Mouse (Mus musculus): Measurements from ENCODE around the gene Gorasp2. TPM values are rescaled to one million over a fixed set of nuclear protein-coding genes. Genes with fewer than 3 reads are reported as not detected.

Gorasp2 gene
- polyA plus RNA-seq, 1 experiment from 2014 or later = 169 TPM

DNA sequence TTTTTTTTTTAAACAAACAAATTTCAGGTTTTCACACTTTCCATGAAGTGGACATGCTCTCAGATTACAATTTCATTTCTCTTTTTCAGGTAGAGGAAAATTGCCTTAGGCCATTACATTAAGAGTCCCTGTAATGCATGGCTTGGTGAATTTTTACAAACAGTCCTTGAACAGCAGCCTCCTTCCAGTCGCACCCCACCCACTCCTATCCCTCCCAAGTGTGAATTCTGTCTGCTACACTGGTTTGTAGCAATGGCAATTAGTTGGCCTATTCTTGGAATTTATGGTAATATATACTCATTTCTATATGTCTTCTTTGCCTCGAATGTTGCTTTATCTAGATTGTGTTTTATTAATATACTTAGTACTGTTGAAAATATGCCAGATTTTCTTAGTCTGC is 11.1 kb downstream of the Gorasp2 start:
- no peaks in the 10 kb centered on the region; the same call in 1 of the 2 replicates for H3K36me3 ChIP-seq (ENCODE audit: control insufficient read depth, insufficient read depth, low read length)
- no peak overlapping the region for H3K4me3 ChIP-seq (ENCODE audit: low read length)
- H3K27ac ChIP-seq (ENCODE audit: low read length) = no peak overlapping the region
- H3K9ac ChIP-seq (ENCODE audit: low read length) = no peak overlapping the region
- H3K4me1 ChIP-seq (replicated peaks; ENCODE audit: control insufficient read depth, insufficient read depth, low read length) = no peaks in the 10 kb centered on the region
- H3K9me3 ChIP-seq (ENCODE audit: control insufficient read depth, low read length) = no peaks in the 10 kb centered on the region
- ATAC-seq (ENCODE audit: low read depth) = no peak
- WGBS = 75% methylated on average over 2 of the region's 2 CpGs
- H3K4me2 ChIP-seq (ENCODE audit: low read depth, low read length) = no peak overlapping the region
- H3K27me3 ChIP-seq (ENCODE audit: control insufficient read depth, insufficient read depth, low read depth, low read length) = no peaks in the 10 kb centered on the region

DNA sequence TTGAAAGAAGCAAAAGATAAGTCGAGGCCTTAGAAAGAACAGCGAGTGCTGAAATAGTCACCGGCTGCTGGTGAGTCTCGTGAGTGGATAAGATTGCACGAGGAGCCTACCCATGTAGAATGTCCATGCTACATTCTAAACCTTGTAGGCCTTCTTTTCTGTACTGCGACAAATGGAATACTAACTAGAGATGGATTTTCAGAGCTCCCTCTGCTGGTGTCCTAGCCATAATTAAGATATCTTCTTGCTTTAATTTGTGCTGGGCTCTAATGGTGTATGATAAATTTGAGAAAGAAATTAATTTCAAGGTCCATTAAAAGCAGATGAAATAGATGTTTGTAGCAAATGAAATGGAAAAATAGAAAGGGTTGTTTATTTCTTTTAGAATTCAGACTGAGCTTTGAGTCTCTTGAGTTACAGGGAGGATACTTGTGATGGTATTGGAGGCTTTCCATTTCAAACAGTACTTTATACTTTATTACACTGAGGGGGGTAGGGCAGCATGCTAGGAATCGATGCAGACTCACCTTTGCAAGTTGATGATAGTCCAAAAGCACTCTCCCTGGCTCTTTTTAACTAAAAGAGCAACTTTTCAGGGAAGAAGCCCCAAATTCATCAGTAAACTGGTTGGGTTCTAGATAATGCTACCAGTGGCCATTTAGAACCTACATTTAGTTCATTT is 12.2 kb downstream of the Gorasp2 start:
- Histone ChIP-seq H3K4me1 (replicated peaks; ENCODE audit: control insufficient read depth, insufficient read depth, low read length) (no peaks in the 10 kb centered on the region), H3K4me3 (ENCODE audit: low read length) (no peak overlapping the region), H3K9ac (ENCODE audit: low read length) (no peak overlapping the region), H3K27me3 (ENCODE audit: control insufficient read depth, insufficient read depth, low read depth, low read length) (no peaks in the 10 kb centered on the region), H3K27ac (ENCODE audit: low read length) (no peak overlapping the region), H3K4me2 (ENCODE audit: low read depth, low read length) (no peak overlapping the region), H3K9me3 (ENCODE audit: control insufficient read depth, low read length) (no peaks in the 10 kb centered on the region), H3K36me3 (ENCODE audit: control insufficient read depth, insufficient read depth, low read length) (peaks cover 6% of the 10 kb centered on the region)
- 76% methylated on average over 7 of the region's 7 CpGs for WGBS
- no peak for ATAC-seq (ENCODE audit: low read depth)

DNA sequence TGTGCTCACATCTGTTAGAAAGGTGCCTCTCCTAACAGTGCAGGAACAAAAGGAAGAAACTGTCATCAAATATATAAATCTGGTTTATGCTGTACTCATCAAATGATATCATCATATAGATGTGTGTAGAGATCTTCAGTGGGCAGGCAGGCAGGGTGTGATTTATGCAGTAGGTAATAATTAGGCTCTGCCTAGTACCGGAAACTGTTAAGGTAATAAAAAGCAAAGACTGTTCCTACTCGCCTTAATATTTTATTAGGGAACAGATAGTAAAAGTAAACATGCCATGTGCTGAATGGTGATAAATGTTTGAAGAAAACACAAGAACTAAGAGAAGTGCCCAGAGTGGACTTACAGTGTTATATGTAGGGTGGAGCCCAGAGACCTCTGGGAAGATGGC is 20.9 kb downstream of the Gorasp2 start:
- ATAC-seq (ENCODE audit: low read depth) = no peak
- Histone ChIP-seq H3K4me2 (ENCODE audit: low read depth, low read length) (no peak overlapping the region), H3K27me3 (ENCODE audit: control insufficient read depth, insufficient read depth, low read depth, low read length) (no peaks in the 10 kb centered on the region), H3K36me3 (ENCODE audit: control insufficient read depth, insufficient read depth, low read length) (peaks cover 64% of the 10 kb centered on the region), H3K4me3 (ENCODE audit: low read length) (no peak overlapping the region), H3K4me1 (replicated peaks; ENCODE audit: control insufficient read depth, insufficient read depth, low read length) (no peaks in the 10 kb centered on the region), H3K9ac (ENCODE audit: low read length) (no peak overlapping the region), H3K27ac (ENCODE audit: low read length) (no peak overlapping the region), H3K9me3 (ENCODE audit: control insufficient read depth, low read length) (no peaks in the 10 kb centered on the region)
- WGBS = 73% methylated on average over 2 of the region's 2 CpGs

DNA sequence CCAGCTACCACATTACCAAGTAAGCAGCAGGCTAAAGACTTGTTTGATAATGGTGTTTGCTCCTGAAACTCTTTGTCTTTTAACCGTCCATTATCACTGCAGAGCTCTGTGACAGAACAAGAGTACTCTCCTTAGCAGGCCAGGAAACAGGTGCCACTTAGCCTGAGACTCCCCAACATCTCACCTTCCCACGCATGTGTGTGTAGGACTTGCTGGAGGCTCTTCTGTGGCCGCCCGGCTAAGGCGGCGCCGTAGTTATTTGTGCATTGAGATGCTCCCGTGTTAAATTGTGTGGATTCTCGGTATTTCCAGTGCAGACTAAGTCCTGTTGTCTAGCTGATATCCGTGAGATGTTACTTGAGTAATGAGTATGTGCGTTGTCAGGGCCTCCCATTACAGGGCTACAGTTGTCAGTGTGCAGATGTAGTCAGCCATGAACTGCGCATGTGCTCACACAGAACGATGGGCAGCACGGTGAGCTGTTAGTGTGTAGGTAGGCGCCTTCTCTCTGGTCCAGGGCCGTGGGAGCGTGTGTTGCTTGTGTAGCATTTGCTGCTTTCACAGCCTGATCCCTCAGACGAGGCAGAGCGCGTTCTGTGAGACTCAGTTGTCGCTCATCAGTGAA is 27.2 kb downstream of the Gorasp2 start:
- WGBS = 92% methylated on average over 21 of the region's 21 CpGs
- Histone ChIP-seq H3K4me1 (replicated peaks; ENCODE audit: control insufficient read depth, insufficient read depth, low read length) (no peaks in the 10 kb centered on the region), H3K4me3 (ENCODE audit: low read length) (no peak overlapping the region), H3K36me3 (ENCODE audit: control insufficient read depth, insufficient read depth, low read length) (peaks cover 58% of the 10 kb centered on the region), H3K9me3 (ENCODE audit: control insufficient read depth, low read length) (no peaks in the 10 kb centered on the region), H3K27me3 (ENCODE audit: control insufficient read depth, insufficient read depth, low read depth, low read length) (no peaks in the 10 kb centered on the region), H3K27ac (ENCODE audit: low read length) (no peak overlapping the region), H3K4me2 (ENCODE audit: low read depth, low read length) (no peak overlapping the region), H3K9ac (ENCODE audit: low read length) (no peak overlapping the region)
- ATAC-seq (ENCODE audit: low read depth) = no peak

DNA sequence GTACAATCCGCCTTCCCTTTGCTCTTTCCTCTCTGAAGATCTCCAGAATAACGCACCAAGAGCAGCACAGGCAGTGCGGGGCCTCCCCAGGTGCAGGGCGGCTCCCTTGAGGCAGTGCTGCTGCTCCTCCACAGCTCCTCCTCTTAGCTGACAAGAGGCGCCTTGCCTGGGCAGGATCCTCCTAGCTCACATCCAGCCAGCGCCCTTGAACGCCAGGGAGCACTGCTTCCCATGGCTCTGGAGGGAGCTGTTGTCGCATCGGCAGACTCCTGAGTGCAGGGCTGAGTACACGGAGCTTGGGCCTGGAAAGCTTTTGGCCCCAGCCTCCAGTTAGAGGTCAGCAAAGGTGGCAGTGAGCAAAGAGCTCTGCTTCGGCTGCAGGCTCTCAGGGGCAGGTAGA is 28.8 kb downstream of the Gorasp2 start:
- H3K4me1 ChIP-seq (replicated peaks; ENCODE audit: control insufficient read depth, insufficient read depth, low read length) = peaks cover 2% of the 10 kb centered on the region; the same call in 1 of the 2 replicates
- peaks cover 51% of the 10 kb centered on the region for H3K36me3 ChIP-seq (ENCODE audit: control insufficient read depth, insufficient read depth, low read length)
- H3K9me3 ChIP-seq (ENCODE audit: control insufficient read depth, low read length) = no peaks in the 10 kb centered on the region
- H3K9ac ChIP-seq (ENCODE audit: low read length) = no peak overlapping the region
- WGBS = 66% methylated on average over 11 of the region's 11 CpGs
- H3K4me2 ChIP-seq (ENCODE audit: low read depth, low read length) = no peak overlapping the region
- no peaks in the 10 kb centered on the region for H3K27me3 ChIP-seq (ENCODE audit: control insufficient read depth, insufficient read depth, low read depth, low read length)
- no peak overlapping the region for H3K27ac ChIP-seq (ENCODE audit: low read length)
- peak; percentile 29; the same call in 1 of the 2 replicates for ATAC-seq (ENCODE audit: low read depth)
- H3K4me3 ChIP-seq (ENCODE audit: low read length) = no peak overlapping the region

DNA sequence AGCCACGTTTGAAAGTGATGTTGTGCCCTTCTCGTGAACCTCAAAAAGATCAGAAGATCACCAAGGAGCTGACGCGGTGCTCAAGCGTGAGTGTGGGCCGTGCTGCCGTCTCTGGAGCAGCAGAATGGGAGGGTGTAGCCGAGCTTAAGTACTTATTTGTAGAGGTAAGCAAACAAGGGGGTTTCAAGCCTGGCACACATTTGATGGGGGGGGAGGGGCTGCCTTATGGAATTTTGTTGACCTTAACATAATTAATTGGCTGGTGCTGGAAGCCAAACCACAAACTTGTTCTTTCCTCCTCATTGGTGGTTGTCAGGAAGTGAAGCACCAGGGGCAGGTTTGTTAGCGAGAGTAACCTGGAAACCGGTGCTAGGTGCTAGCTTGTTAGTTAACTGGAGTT is 34.3 kb downstream of the Gorasp2 start:
- Histone ChIP-seq H3K27ac (ENCODE audit: low read length) (peak overlapping the region; percentile 40; the same call in 1 of the 2 replicates), H3K27me3 (ENCODE audit: control insufficient read depth, insufficient read depth, low read depth, low read length) (no peaks in the 10 kb centered on the region), H3K4me1 (replicated peaks; ENCODE audit: control insufficient read depth, insufficient read depth, low read length) (peaks cover 5% of the 10 kb centered on the region; the same call in 1 of the 2 replicates), H3K36me3 (ENCODE audit: control insufficient read depth, insufficient read depth, low read length) (peaks cover 12% of the 10 kb centered on the region), H3K9ac (ENCODE audit: low read length) (no peak overlapping the region), H3K4me2 (ENCODE audit: low read depth, low read length) (no peak overlapping the region), H3K4me3 (ENCODE audit: low read length) (no peak overlapping the region), H3K9me3 (ENCODE audit: control insufficient read depth, low read length) (no peaks in the 10 kb centered on the region)
- 60% methylated on average over 10 of the region's 10 CpGs for WGBS
- peak; percentile 86 for ATAC-seq (ENCODE audit: low read depth)

DNA sequence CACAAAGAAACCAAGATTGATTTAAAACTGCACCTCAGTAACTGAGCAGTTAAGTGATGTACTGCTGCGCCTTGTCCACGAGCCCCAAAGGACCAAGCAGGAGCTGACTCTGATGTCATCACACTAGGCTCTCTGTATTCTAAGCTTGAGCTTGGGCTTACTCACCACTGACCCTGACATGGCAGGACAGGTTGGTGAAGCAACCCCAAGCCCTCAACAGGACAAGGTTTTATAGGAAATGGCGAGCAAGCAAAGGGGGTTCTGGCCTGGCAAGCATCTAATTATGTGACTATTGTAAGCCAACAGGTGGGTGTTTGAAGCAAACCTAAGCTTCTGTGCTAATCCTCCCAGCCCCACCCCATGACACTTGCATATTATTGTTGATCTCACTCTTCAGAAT is 39.5 kb downstream of the Gorasp2 start:
- 81% methylated on average over 3 of the region's 3 CpGs for WGBS
- Histone ChIP-seq H3K9me3 (ENCODE audit: control insufficient read depth, low read length) (no peaks in the 10 kb centered on the region), H3K36me3 (ENCODE audit: control insufficient read depth, insufficient read depth, low read length) (no peaks in the 10 kb centered on the region), H3K4me3 (ENCODE audit: low read length) (no peak overlapping the region), H3K27ac (ENCODE audit: low read length) (no peak overlapping the region), H3K9ac (ENCODE audit: low read length) (no peak overlapping the region), H3K4me2 (ENCODE audit: low read depth, low read length) (no peak overlapping the region), H3K4me1 (replicated peaks; ENCODE audit: control insufficient read depth, insufficient read depth, low read length) (peaks cover 4% of the 10 kb centered on the region; the same call in 1 of the 2 replicates), H3K27me3 (ENCODE audit: control insufficient read depth, insufficient read depth, low read depth, low read length) (no peaks in the 10 kb centered on the region)
- no peak for ATAC-seq (ENCODE audit: low read depth)

DNA sequence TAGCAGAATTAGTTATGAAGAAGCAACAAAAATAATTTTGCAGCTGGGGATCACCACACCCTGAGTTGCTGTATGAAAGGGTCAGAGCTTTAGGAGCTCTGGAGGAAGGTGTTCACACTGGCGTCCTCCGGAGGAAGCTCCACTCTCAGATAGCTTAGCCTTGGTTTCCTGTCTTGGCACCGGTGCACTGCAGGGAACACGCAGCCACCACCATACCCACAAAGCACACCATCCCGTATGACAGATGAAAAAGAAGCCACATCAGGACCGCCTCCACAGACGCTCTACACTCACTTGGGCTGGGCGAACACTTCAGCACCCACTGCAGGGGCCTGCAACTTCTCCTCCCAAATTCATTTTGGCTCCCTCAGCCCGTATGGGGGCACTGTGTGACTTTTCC is 40.2 kb downstream of the Gorasp2 start:
- no peak overlapping the region for H3K4me3 ChIP-seq (ENCODE audit: low read length)
- 45% methylated on average over 9 of the region's 9 CpGs for whole genome bisulfite sequencing
- H3K9me3 ChIP-seq (ENCODE audit: control insufficient read depth, low read length) = no peaks in the 10 kb centered on the region
- H3K27ac ChIP-seq (ENCODE audit: low read length) = no peak overlapping the region
- H3K9ac ChIP-seq (ENCODE audit: low read length) = no peak overlapping the region
- no peak overlapping the region for H3K4me2 ChIP-seq (ENCODE audit: low read depth, low read length)
- ATAC-seq (ENCODE audit: low read depth) = no peak
- H3K27me3 ChIP-seq (ENCODE audit: control insufficient read depth, insufficient read depth, low read depth, low read length) = no peaks in the 10 kb centered on the region
- H3K36me3 ChIP-seq (ENCODE audit: control insufficient read depth, insufficient read depth, low read length) = no peaks in the 10 kb centered on the region
- peaks cover 4% of the 10 kb centered on the region; the same call in 1 of the 2 replicates for H3K4me1 ChIP-seq (replicated peaks; ENCODE audit: control insufficient read depth, insufficient read depth, low read length)

DNA sequence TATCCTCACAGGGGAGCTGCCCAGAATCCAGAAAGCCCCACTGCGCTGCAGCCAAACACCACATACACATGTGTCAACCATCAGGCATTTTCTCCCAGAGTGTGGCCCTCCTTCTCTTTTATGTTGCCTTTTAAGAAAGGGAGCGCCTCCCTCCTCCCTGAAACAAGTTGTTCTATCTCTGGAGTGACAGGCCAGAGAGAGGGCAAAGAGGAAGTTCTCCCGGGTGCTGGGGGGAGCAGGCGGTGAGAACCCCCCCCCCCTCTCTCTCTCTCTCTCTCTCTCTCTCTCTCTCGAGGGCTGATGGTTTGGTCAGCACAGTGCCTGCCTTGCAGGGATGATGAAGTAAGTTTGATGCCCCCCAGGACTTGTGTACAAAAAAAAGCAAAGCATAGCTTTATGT is 41.0 kb downstream of the Gorasp2 start:
- WGBS = 27% methylated on average over 5 of the region's 5 CpGs
- no peak overlapping the region for H3K27ac ChIP-seq (ENCODE audit: low read length)
- no peaks in the 10 kb centered on the region for H3K36me3 ChIP-seq (ENCODE audit: control insufficient read depth, insufficient read depth, low read length)
- H3K9ac ChIP-seq (ENCODE audit: low read length) = no peak overlapping the region
- ATAC-seq (ENCODE audit: low read depth) = no peak
- H3K4me2 ChIP-seq (ENCODE audit: low read depth, low read length) = no peak overlapping the region
- no peaks in the 10 kb centered on the region for H3K27me3 ChIP-seq (ENCODE audit: control insufficient read depth, insufficient read depth, low read depth, low read length)
- no peak overlapping the region for H3K4me3 ChIP-seq (ENCODE audit: low read length)
- H3K9me3 ChIP-seq (ENCODE audit: control insufficient read depth, low read length) = no peaks in the 10 kb centered on the region
- peaks cover 4% of the 10 kb centered on the region; the same call in 1 of the 2 replicates for H3K4me1 ChIP-seq (replicated peaks; ENCODE audit: control insufficient read depth, insufficient read depth, low read length)
